Mouse (Mus musculus): ENCODE measurements around the gene Mgmt.

DNA sequence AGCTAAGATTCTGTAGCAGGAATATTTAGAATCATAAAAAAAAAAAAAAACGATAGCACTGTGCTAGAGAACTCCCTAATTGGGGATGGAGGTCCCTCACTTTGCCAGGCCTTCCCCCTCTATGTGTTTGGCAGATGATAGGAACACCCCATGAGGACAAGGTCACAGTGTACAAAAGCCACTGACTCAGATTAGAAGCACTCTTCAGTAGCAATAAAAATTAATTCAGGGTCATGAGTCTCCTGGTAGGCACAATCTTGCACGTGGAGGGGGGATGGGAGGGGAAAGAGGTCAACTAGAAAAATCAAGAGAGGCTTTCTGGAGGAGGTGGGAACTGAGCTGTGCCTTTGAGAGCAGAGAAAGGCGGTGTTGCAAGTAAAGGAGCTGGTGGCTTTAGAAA is 247.0 kb downstream of the Mgmt start:
- no peak for TF ChIP-seq POLR2A (IDR thresholded peaks at IDR 0.05; ENCODE audit: borderline replicate concordance, control insufficient read depth, low read depth, low read length)
- TF ChIP-seq CTCF (IDR thresholded peaks at IDR 0.05; ENCODE audit: control insufficient read depth, insufficient read depth, low read length), result no peak
